Mouse (Mus musculus) lung, adult 2 months (tissue): ENCODE results near the gene Podn.

Source experiments
- CTCF ChIP-seq: fragments of 200-500 bp; IDR thresholded peaks from 2 replicates; pipeline ENCODE4 v1.5.1; 2011; ENCODE audit warnings: mild to moderate bottlenecking, low read length, control low read depth; ENCODE audit not compliant: insufficient read depth
- POLR2A ChIP-seq: fragments of 200-500 bp; IDR thresholded peaks from 2 replicates; pipeline ENCODE4 v1.6.1; 2011; ENCODE audit warnings: low read depth, mild to moderate bottlenecking, control low read depth, low read length, borderline replicate concordance; ENCODE audit errors: extremely low read depth

- TF ChIP-seq CTCF (no peak), POLR2A (no peak)
These were observed 129.7 kb downstream of the Podn start for GRCm38 (mm10) chr4:107966416-107967109.
